Mouse (Mus musculus) megakaryocyte, embryonic 14.5 days (primary cell): ENCODE results near the gene Aldh1l2.

Experiments used
- FLI1 ChIP-seq: IDR thresholded peaks from 2 replicates; pipeline ENCODE4 v1.6.1; 2012; ENCODE audit warnings: low read length, inconsistent platforms, mixed read lengths
- GATA1 ChIP-seq: IDR thresholded peaks from 3 replicates; pipeline ENCODE4 v1.6.1; 2012; ENCODE audit warnings: mixed read lengths, low read length, inconsistent platforms, borderline replicate concordance

GRCm38 (mm10) chr10:83533910-83534283 lies at the start of gene Aldh1l2:
- no peak for TF ChIP-seq GATA1
- no peak for TF ChIP-seq FLI1
